Mouse (Mus musculus): ENCODE results near the gene Ankrd54. TPM values are rescaled to one million over a fixed set of nuclear protein-coding genes. Genes with fewer than 3 reads are reported as not detected.

The Ankrd54 gene
- total RNA-seq (2012; rRNA removed), result 25.4 and 28.5 TPM in 2 replicates

DNA sequence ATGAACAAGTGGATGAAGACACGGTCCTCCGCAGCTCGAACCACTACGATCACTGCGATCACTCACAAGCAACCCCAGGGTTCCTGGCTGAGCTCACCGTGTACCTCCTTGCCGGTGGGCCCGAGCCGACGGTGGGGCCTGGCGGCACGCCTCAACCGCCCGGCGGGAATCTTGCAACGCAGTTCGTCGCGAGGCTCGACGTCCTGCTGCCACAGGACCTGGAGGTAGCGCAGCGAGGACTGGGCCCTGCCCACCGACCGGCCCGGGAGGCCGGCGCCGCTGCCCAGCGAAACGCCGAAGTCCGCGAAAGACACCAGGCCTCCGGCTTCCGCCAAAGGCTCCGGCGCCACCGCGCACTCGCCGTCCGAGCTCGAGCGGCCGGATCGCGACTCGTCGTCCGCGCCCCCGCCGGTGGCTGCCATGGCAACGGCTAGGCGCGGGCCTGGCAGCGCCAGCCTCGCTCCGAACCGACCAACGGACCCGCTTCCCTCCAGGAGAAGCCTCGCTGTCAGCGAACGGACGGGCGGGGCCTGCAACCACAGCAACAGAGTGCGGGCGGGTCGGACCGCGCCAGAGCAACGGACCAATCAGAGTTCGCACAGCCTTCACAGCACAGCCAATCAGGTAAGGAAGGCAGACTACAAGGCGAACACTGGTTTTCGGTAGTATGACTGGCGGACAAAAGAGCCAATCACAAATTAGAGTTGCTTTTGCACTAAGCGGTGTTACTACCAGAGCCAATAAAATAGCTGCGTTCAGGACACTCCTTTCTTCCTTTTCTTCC is at the start of gene Ankrd54:
Gene Ankrd54 (minus strand): TSS at position 518 of the 784 bp plus-strand sequence.
- in situ Hi-C loops (cut with MboI; ENCODE audit: low sequenced_read_pairs in 2 of 2, unreplicated experiment in 2 of 2), result no loop called here
- Histone ChIP-seq H3K27ac (ENCODE audit: insufficient read depth, low read depth, low read length, poor library complexity, severe bottlenecking) (no peak within 1 kb of the TSS), H3K9me3 (ENCODE audit: control insufficient read depth, insufficient read depth, low read depth, low read length) (no peaks in the 10 kb centered on the region), H3K4me3 (ENCODE audit: insufficient read depth in 1 of 2, low read depth in 1 of 2, low read length in 2 of 2, poor library complexity in 1 of 2, severe bottlenecking in 1 of 2) (peak within 1 kb of the TSS; percentile 72 to 95), H3K36me3 (ENCODE audit: control insufficient read depth, insufficient read depth, low read length, poor library complexity, severe bottlenecking) (peaks cover 3% of the 10 kb centered on the region; the same call in 1 of the 2 replicates), H3K4me1 (ENCODE audit: control insufficient read depth in 2 of 2, insufficient read depth in 2 of 2, low read length in 2 of 2, poor library complexity in 1 of 2) (peaks cover 4 to 17% of the 10 kb centered on the region in 2 experiments; a peak in 3 of 4 replicates), H3K9ac (ENCODE audit: insufficient read depth, low read depth, low read length, poor library complexity, severe bottlenecking) (peak within 1 kb of the TSS; percentile 88)
- TF ChIP-seq CHD2 (IDR thresholded peaks at IDR 0.05; ENCODE audit: low read depth, low read length) (peak; percentile 98), HCFC1 (IDR thresholded peaks at IDR 0.05; ENCODE audit: borderline replicate concordance, insufficient read depth, low read length) (peak; percentile 40; the same call in 1 of the 2 replicates), ZNF384 (IDR thresholded peaks at IDR 0.05; ENCODE audit: low read depth, low read length) (no peak)
- DNase-seq (ENCODE audit: low read depth, low spot score), result peak; percentile 99

DNA sequence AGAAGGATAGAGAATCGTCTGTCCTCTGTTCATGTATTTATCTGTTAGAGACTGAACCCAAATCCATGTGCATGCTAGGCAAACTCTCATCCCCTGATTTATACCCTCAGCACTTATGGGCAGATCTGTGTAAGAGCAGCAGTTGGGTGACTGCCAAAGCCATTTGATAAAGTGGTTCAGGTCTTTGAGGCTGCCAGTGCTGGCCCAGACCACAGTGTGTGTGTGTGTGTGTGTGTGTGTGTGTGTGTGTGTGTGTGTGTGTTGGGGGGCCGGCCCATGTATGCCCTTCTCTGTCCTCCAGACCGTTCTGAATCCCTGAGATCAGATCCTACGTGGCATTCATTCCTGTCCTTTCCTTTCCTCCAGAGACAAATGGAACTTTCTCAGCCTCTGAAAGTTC is 49.1 kb upstream of the Ankrd54 start:
- Histone ChIP-seq H3K9ac (ENCODE audit: insufficient read depth, low read depth, low read length, poor library complexity, severe bottlenecking) (no peak overlapping the region), H3K36me3 (ENCODE audit: control insufficient read depth, insufficient read depth, low read length, poor library complexity, severe bottlenecking) (no peaks in the 10 kb centered on the region; the same call in 1 of the 2 replicates), H3K27ac (ENCODE audit: insufficient read depth, low read depth, low read length, poor library complexity, severe bottlenecking) (no peak overlapping the region), H3K4me3 (ENCODE audit: insufficient read depth in 1 of 2, low read depth in 1 of 2, low read length in 2 of 2, poor library complexity in 1 of 2, severe bottlenecking in 1 of 2) (no peak overlapping the region), H3K9me3 (ENCODE audit: control insufficient read depth, insufficient read depth, low read depth, low read length) (no peaks in the 10 kb centered on the region), H3K4me1 (ENCODE audit: control insufficient read depth in 2 of 2, insufficient read depth in 2 of 2, low read length in 2 of 2, poor library complexity in 1 of 2) (peaks cover 6 to 14% of the 10 kb centered on the region in 2 experiments; a peak in 2 of 4 replicates)
- in situ Hi-C loops (cut with MboI; ENCODE audit: low sequenced_read_pairs in 2 of 2, unreplicated experiment in 2 of 2), result no loop called here
- TF ChIP-seq MAFK (IDR thresholded peaks at IDR 0.05; ENCODE audit: insufficient read depth, low read depth, low read length), result no peak
- DNase-seq (ENCODE audit: low read depth, low spot score), result no peak

DNA sequence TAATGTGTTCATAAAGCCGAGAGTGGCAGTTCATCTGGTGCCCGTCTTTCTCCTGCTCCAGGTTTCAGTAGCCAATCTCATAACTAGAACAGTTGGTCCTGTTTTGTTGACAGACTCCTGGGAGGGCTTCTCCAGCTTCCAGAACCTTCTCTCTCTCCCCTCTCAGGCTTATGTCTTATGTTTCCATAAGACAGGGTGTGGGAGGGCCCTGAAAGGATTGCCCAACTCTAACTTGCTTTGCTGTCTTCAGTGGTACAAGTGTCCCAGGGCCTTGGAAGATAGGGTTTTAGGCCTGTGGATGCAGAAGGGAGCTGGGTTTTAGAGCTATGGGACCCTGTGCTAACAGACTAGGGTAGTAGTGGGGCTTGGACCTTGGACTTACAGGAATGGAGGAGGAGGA is 47.8 kb upstream of the Ankrd54 start:
- in situ Hi-C loops (cut with MboI; ENCODE audit: low sequenced_read_pairs in 2 of 2, unreplicated experiment in 2 of 2), result no loop called here
- Histone ChIP-seq H3K9me3 (ENCODE audit: control insufficient read depth, insufficient read depth, low read depth, low read length) (no peaks in the 10 kb centered on the region), H3K4me3 (ENCODE audit: insufficient read depth in 1 of 2, low read depth in 1 of 2, low read length in 2 of 2, poor library complexity in 1 of 2, severe bottlenecking in 1 of 2) (0 out of 4 replicates have a peak overlapping the region, but pooled peaks of 1 of the 2 experiments have one; percentile 90), H3K9ac (ENCODE audit: insufficient read depth, low read depth, low read length, poor library complexity, severe bottlenecking) (no peak overlapping the region), H3K27ac (ENCODE audit: insufficient read depth, low read depth, low read length, poor library complexity, severe bottlenecking) (no peak overlapping the region), H3K36me3 (ENCODE audit: control insufficient read depth, insufficient read depth, low read length, poor library complexity, severe bottlenecking) (no peaks in the 10 kb centered on the region; the same call in 1 of the 2 replicates), H3K4me1 (ENCODE audit: control insufficient read depth in 2 of 2, insufficient read depth in 2 of 2, low read length in 2 of 2, poor library complexity in 1 of 2) (peaks cover 4 to 14% of the 10 kb centered on the region in 2 experiments; a peak in 2 of 4 replicates)
- TF ChIP-seq ZNF384 (IDR thresholded peaks at IDR 0.05; ENCODE audit: low read depth, low read length) (no peak), ZC3H11A (IDR thresholded peaks at IDR 0.05; ENCODE audit: borderline replicate concordance, low read depth, low read length) (no peak), HCFC1 (IDR thresholded peaks at IDR 0.05; ENCODE audit: borderline replicate concordance, insufficient read depth, low read length) (no peak), MAFK (IDR thresholded peaks at IDR 0.05; ENCODE audit: insufficient read depth, low read depth, low read length) (no peak), CHD2 (IDR thresholded peaks at IDR 0.05; ENCODE audit: low read depth, low read length) (no peak)
- DNase-seq (ENCODE audit: low read depth, low spot score), result no peak

DNA sequence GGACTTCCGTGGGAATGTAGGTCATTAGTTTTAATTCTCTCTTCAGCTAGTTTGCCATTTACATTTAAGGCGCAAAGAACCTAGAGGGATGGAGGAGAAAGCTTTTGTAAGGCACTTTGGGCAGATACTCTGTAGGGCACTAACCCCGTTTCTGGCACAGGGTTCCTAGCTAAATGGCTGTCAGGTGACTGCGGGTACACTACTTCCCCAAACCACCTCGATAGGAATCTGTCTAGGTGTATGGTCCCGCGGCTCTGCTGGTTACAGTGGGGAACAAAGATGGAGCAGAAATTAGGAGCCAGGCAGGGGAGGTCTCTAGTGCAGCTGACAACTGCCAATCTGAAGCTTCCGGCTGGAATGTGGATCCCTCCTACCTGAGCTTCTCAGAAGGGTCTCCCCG is 47.3 kb upstream of the Ankrd54 start:
- Histone ChIP-seq H3K4me1 (ENCODE audit: control insufficient read depth in 2 of 2, insufficient read depth in 2 of 2, low read length in 2 of 2, poor library complexity in 1 of 2) (peaks cover 4 to 10% of the 10 kb centered on the region in 2 experiments; a peak in 2 of 4 replicates), H3K4me3 (ENCODE audit: insufficient read depth in 1 of 2, low read depth in 1 of 2, low read length in 2 of 2, poor library complexity in 1 of 2, severe bottlenecking in 1 of 2) (peak overlapping the region; percentile 79 to 90), H3K9ac (ENCODE audit: insufficient read depth, low read depth, low read length, poor library complexity, severe bottlenecking) (no peak overlapping the region), H3K27ac (ENCODE audit: insufficient read depth, low read depth, low read length, poor library complexity, severe bottlenecking) (no peak overlapping the region), H3K9me3 (ENCODE audit: control insufficient read depth, insufficient read depth, low read depth, low read length) (no peaks in the 10 kb centered on the region), H3K36me3 (ENCODE audit: control insufficient read depth, insufficient read depth, low read length, poor library complexity, severe bottlenecking) (no peaks in the 10 kb centered on the region; the same call in 1 of the 2 replicates)
- TF ChIP-seq ZC3H11A (IDR thresholded peaks at IDR 0.05; ENCODE audit: borderline replicate concordance, low read depth, low read length), result no peak
- TF ChIP-seq HCFC1 (IDR thresholded peaks at IDR 0.05; ENCODE audit: borderline replicate concordance, insufficient read depth, low read length), result no peak
- TF ChIP-seq ZNF384 (IDR thresholded peaks at IDR 0.05; ENCODE audit: low read depth, low read length), result no peak
- no peak for TF ChIP-seq CHD2 (IDR thresholded peaks at IDR 0.05; ENCODE audit: low read depth, low read length)
- no peak for TF ChIP-seq MAFK (IDR thresholded peaks at IDR 0.05; ENCODE audit: insufficient read depth, low read depth, low read length)
- in situ Hi-C loops (cut with MboI; ENCODE audit: low sequenced_read_pairs in 2 of 2, unreplicated experiment in 2 of 2), result no loop called here
- no peak for DNase-seq (ENCODE audit: low read depth, low spot score)
